Mouse (Mus musculus): ENCODE data around the gene Pkdrej.

DNA sequence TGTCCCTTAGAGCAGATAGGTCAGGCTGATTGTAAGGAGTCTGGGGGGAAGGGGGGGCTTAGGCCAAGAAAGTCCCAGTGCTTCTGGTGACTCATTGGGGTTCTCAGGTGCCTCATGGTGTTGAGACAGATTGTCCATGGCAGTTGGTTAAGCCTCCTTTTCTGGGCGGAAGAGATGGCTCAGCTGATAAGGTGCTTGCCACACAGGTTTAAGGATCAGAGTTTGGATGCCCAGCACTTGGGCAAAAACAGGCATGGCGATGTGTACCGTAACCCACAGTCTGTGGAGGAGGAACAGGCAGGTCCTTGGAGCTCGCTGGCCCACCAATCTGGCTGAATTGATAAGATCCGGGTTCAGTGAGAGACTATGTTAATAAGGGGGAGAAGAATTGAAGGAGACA is 15.4 kb upstream of the Pkdrej start:
- TF ChIP-seq POLR2A (IDR thresholded peaks at IDR 0.05; ENCODE audit: low read depth, low read length) (no peak), CTCF (IDR thresholded peaks at IDR 0.05; ENCODE audit: borderline replicate concordance, insufficient read depth, low read length) (no peak)
